Mouse (Mus musculus): ENCODE results near the gene Pard6b. TPM values are rescaled to one million over a fixed set of nuclear protein-coding genes. Genes with fewer than 3 reads are reported as not detected.

Gene Pard6b
- total and polyA plus RNA-seq, 3 experiments, result 1.2 to 2.8 (median 1.3) TPM

DNA sequence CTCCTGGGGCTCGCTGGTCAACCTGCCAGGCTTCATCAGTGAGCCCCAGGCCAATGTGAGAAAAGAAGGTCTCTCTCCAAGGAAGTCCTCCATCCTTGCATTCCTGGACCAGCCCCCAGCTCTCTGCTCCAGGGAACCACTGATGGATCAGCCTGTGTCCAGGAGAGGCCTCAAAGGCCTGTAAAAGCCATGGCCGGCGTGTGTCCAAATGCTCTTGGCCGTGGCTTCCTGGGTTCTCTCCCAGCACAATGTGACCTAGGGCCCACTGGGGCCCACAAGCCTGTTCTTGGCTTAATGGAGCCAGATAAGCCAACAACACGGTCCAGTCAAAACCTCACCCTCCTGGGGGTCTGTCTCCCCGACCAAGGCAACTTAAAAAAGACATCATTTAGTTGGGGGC, 44.9 kb upstream of the Pard6b start:
- no peak for DNase-seq (ENCODE audit: extremely low read depth)
- in situ Hi-C loops (cut with MboI; ENCODE audit: low pct_ligation_motif_present, low pct_unique_long_range_greater_than_20kb, low sequenced_read_pairs), result no loop called here
- H3K4me3 ChIP-seq (replicated peaks in 1 of 3; ENCODE audit: low read depth in 2 of 3, low read length in 2 of 3, poor library complexity in 1 of 3), result no peak overlapping the region
- peaks cover 80% of the 10 kb centered on the region for H3K27me3 ChIP-seq (replicated peaks)
- H3K27ac ChIP-seq (ENCODE audit: insufficient read depth, low read depth), result no peak overlapping the region
- no peaks in the 10 kb centered on the region for H3K4me1 ChIP-seq (ENCODE audit: control insufficient read depth in 1 of 2, insufficient read depth in 2 of 2)
- TF ChIP-seq UBTF (IDR thresholded peaks at IDR 0.05; ENCODE audit: low read depth, low read length) (no peak), JUN (IDR thresholded peaks at IDR 0.05; ENCODE audit: insufficient read depth, low read depth, low read length) (no peak), POLR2AphosphoS2 (IDR thresholded peaks at IDR 0.05; ENCODE audit: low read depth, low read length) (no peak), BHLHE40 (IDR thresholded peaks at IDR 0.05; ENCODE audit: low read depth, low read length) (no peak), GABPA (IDR thresholded peaks at IDR 0.05; ENCODE audit: insufficient replicate concordance, low read depth, low read length) (no peak), CHD1 (IDR thresholded peaks at IDR 0.05; ENCODE audit: low read depth, low read length) (no peak), MAZ (IDR thresholded peaks at IDR 0.05; ENCODE audit: low read depth, low read length) (no peak), EP300 (IDR thresholded peaks at IDR 0.05; ENCODE audit: low read length) (no peak), MXI1 (IDR thresholded peaks at IDR 0.05; ENCODE audit: low read depth, low read length) (no peak)
- H3K9me3 ChIP-seq (replicated peaks; ENCODE audit: low read length), result no peaks in the 10 kb centered on the region
- dilution Hi-C loops (cut with MboI; ENCODE audit: extremely low pct_ligation_motif_present, extremely low pct_unique_long_range_greater_than_20kb, low sequenced_read_pairs), result no loop called here
- no peaks in the 10 kb centered on the region for H3K36me3 ChIP-seq (replicated peaks in 1 of 2; ENCODE audit: control insufficient read depth in 1 of 2, insufficient read depth in 1 of 2, low read length in 1 of 2)
- no peak overlapping the region for H3K9ac ChIP-seq (ENCODE audit: insufficient read depth, low read depth)
- no peaks in the 10 kb centered on the region for H3K79me2 ChIP-seq (replicated peaks; ENCODE audit: control insufficient read depth, extremely low read depth, insufficient read depth, poor library complexity, severe bottlenecking)
- H3K4me2 ChIP-seq (ENCODE audit: insufficient read depth, low read depth, poor library complexity, severe bottlenecking), result no peak overlapping the region

DNA sequence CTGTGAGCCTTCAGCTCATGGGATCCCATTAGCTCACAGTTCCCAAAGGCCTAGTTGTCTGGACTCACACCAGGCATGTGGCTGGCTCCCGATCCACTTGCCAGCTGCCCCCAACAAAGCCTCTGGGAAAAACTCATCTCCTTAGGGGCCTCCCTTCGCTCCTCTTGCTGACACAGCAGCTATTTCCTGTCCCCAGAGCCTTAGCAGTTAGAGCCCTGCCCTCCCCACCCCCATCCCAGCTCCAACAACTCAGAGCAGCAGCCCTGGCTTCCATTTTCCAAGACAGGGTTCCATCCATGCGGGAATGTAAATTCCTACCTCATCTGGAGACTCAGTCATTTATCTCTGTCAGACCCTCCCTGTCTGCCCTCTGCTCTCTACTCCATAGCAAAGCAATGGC, 43.7 kb upstream of the Pard6b start:
- DNase-seq (ENCODE audit: extremely low read depth), result no peak
- in situ Hi-C loops (cut with MboI; ENCODE audit: low pct_ligation_motif_present, low pct_unique_long_range_greater_than_20kb, low sequenced_read_pairs) (no loop called here), dilution Hi-C loops (cut with MboI; ENCODE audit: extremely low pct_ligation_motif_present, extremely low pct_unique_long_range_greater_than_20kb, low sequenced_read_pairs) (no loop called here)
- Histone ChIP-seq H3K36me3 (replicated peaks in 1 of 2; ENCODE audit: control insufficient read depth in 1 of 2, insufficient read depth in 1 of 2, low read length in 1 of 2) (no peaks in the 10 kb centered on the region), H3K9me3 (replicated peaks; ENCODE audit: low read length) (no peaks in the 10 kb centered on the region), H3K27me3 (replicated peaks) (peaks cover 76% of the 10 kb centered on the region), H3K4me3 (replicated peaks in 1 of 3; ENCODE audit: low read depth in 2 of 3, low read length in 2 of 3, poor library complexity in 1 of 3) (no peak overlapping the region), H3K27ac (ENCODE audit: insufficient read depth, low read depth) (no peak overlapping the region), H3K79me2 (replicated peaks; ENCODE audit: control insufficient read depth, extremely low read depth, insufficient read depth, poor library complexity, severe bottlenecking) (no peaks in the 10 kb centered on the region), H3K9ac (ENCODE audit: insufficient read depth, low read depth) (no peak overlapping the region), H3K4me2 (ENCODE audit: insufficient read depth, low read depth, poor library complexity, severe bottlenecking) (no peak overlapping the region), H3K4me1 (ENCODE audit: control insufficient read depth in 1 of 2, insufficient read depth in 2 of 2) (no peaks in the 10 kb centered on the region)
- no peak for TF ChIP-seq MEF2A (IDR thresholded peaks at IDR 0.05; ENCODE audit: borderline replicate concordance, low read depth, low read length)
- no peak for TF ChIP-seq UBTF (IDR thresholded peaks at IDR 0.05; ENCODE audit: low read depth, low read length)
- TF ChIP-seq RCOR1 (conservative IDR thresholded peaks at IDR 0.05; ENCODE audit: low read depth, low read length), result no peak
- no peak for TF ChIP-seq CHD2 (IDR thresholded peaks at IDR 0.05; ENCODE audit: low read length)
- no peak for TF ChIP-seq TBP (conservative IDR thresholded peaks at IDR 0.05; ENCODE audit: low read depth, low read length)
- no peak for TF ChIP-seq SIN3A (IDR thresholded peaks at IDR 0.05; ENCODE audit: low read length)
- TF ChIP-seq KAT2A (IDR thresholded peaks at IDR 0.05; ENCODE audit: insufficient replicate concordance, low read length), result no peak
- TF ChIP-seq SMC3 (IDR thresholded peaks at IDR 0.05; ENCODE audit: low read depth, low read length), result no peak
- no peak for TF ChIP-seq MXI1 (IDR thresholded peaks at IDR 0.05; ENCODE audit: low read depth, low read length)
- no peak for TF ChIP-seq PAX5 (IDR thresholded peaks at IDR 0.05; ENCODE audit: low read length)
- TF ChIP-seq ZC3H11A (IDR thresholded peaks at IDR 0.05; ENCODE audit: low read depth, low read length), result no peak

Data from CH12.LX (cell line).